Mouse (Mus musculus) thymus, adult 2 months (tissue): ENCODE data around the gene Cdh13.

Source experiments
- CTCF ChIP-seq: fragments of 200-500 bp; IDR thresholded peaks from 2 replicates; pipeline ENCODE4 v1.5.1; 2012; ENCODE audit warnings: mild to moderate bottlenecking, control low read depth, low read length, moderate library complexity, borderline replicate concordance; ENCODE audit not compliant: control insufficient read depth, poor library complexity, insufficient read depth; ENCODE audit errors: extremely low read depth
- POLR2A ChIP-seq: fragments of 200-500 bp; IDR thresholded peaks from 2 replicates; pipeline ENCODE4 v1.6.1; 2012; ENCODE audit warnings: mild to moderate bottlenecking, low read length, control low read depth, moderate library complexity; ENCODE audit not compliant: control insufficient read depth, poor library complexity, insufficient read depth; ENCODE audit errors: extremely low read depth

- TF ChIP-seq CTCF (no peak), POLR2A (no peak)
These were observed 721.3 kb downstream of the Cdh13 start for GRCm38 (mm10) chr8:119004821-119005220.
